Mouse (Mus musculus) bone marrow, adult 2 months (tissue): ENCODE measurements around the gene Ptk6. TPM values are rescaled to one million over a fixed set of nuclear protein-coding genes. Genes with fewer than 3 reads are reported as not detected.
"Not testable (repeated sequence)": the region's sequence is repeated elsewhere in the genome, so short reads cannot be mapped to it uniquely, and the experiment has no call there.

Source experiments
- H3K27ac ChIP-seq: fragments of 200-500 bp; 2 replicates; pipeline ENCODE4 v1.5.1; 2012; ENCODE audit warnings: low read depth, mild to moderate bottlenecking, control low read depth, inconsistent platforms, low read length; ENCODE audit not compliant: control insufficient read depth, poor library complexity, insufficient read depth
- H3K4me1 ChIP-seq: fragments of 200-500 bp; 2 replicates; pipeline ENCODE4 v1.6.1; 2011; ENCODE audit warnings: low read length; ENCODE audit not compliant: control insufficient read depth, insufficient read depth
- H3K4me3 ChIP-seq: fragments of 200-500 bp; replicated peaks from 2 replicates; pipeline ENCODE3; 2011; ENCODE audit warnings: mild to moderate bottlenecking, low read depth, low read length, control low read depth; ENCODE audit not compliant: control insufficient read depth
- CTCF ChIP-seq: fragments of 200-500 bp; IDR thresholded peaks from 2 replicates; pipeline ENCODE4 v1.5.1; 2011; ENCODE audit warnings: low read length, control low read depth; ENCODE audit not compliant: control insufficient read depth, insufficient read depth
- POLR2A ChIP-seq: fragments of 200-500 bp; IDR thresholded peaks from 2 replicates; pipeline ENCODE4 v1.6.1; 2011; ENCODE audit warnings: low read depth, mild to moderate bottlenecking, control low read depth, low read length, borderline replicate concordance; ENCODE audit not compliant: control insufficient read depth
- WGBS: fragments of 180-500 bp; shearing (Covaris S2); methylation state at CpG from one replicate; pipeline ENCODE4 v1.1.7; 2018; 5-methylcytosine and 5-hydroxymethylcytosine counted together
- polyA plus RNA-seq: library from polyadenylated mRNA; stranded (reverse); fragments of >200 nt; gene quantifications from 2 replicates; pipeline ENCODE4 v1.2.4, GENCODE M21; 2011; ENCODE audit warnings: low replicate concordance; ENCODE audit not compliant: missing spikeins, insufficient read depth, insufficient read length

Ptk6 gene
- polyA plus RNA-seq, 1 experiment, result not detected

GRCm38 (mm10) chr2:181212389-181213020 lies 9.9 kb upstream of the Ptk6 start:
- 3% methylated on average over 34 of the region's 34 CpGs for WGBS
- H3K4me1 ChIP-seq, result no peaks in the 10 kb centered on the region
- TF ChIP-seq POLR2A (peak; percentile 13; the same call in 1 of the 2 replicates), CTCF (no peak)

GRCm38 (mm10) chr2:181206118-181206517 lies 3.5 kb upstream of the Ptk6 start:
- Histone ChIP-seq H3K4me3 (no peak overlapping the region), H3K4me1 (peaks cover 2% of the 10 kb centered on the region), H3K27ac (peak overlapping the region; percentile 59)
- TF ChIP-seq CTCF (no peak), POLR2A (0 out of 2 replicates have a peak, but pooled peaks have one; percentile 20)
- 71% methylated on average over 9 of the region's 9 CpGs for WGBS

More at GRCm38 (mm10) chr2:181212389-181213020, 9.9 kb upstream of the Ptk6 start:
- Histone ChIP-seq H3K4me3 (peak overlapping the region; percentile 29), H3K27ac (no peak overlapping the region)

GRCm38 (mm10) chr2:181205678-181206077 lies 3.1 kb upstream of the Ptk6 start:
- 77% methylated on average over 5 of the region's 5 CpGs for WGBS
- TF ChIP-seq CTCF (no peak), POLR2A (no peak)
- Histone ChIP-seq H3K4me3 (no peak overlapping the region), H3K4me1 (peaks cover 2% of the 10 kb centered on the region), H3K27ac (peak overlapping the region; percentile 59)

GRCm38 (mm10) chr2:181202886-181203285 lies 297 bp upstream of the Ptk6 start:
- TF ChIP-seq CTCF (no peak), POLR2A (no peak)
- Histone ChIP-seq H3K27ac (no peak overlapping the region), H3K4me1 (peaks cover 2% of the 10 kb centered on the region), H3K4me3 (no peak overlapping the region)
- WGBS, result 65% methylated on average over 6 of the region's 6 CpGs

- H3K27ac ChIP-seq, result no peak overlapping the region
- H3K4me1 ChIP-seq, result peaks cover 2% of the 10 kb centered on the region
- 65% methylated on average over 3 of the region's 3 CpGs for WGBS
- H3K4me3 ChIP-seq, result no peak overlapping the region
- no peak for TF ChIP-seq POLR2A
These were observed 983 bp downstream of the Ptk6 start for GRCm38 (mm10) chr2:181201606-181202005.

- H3K4me3 ChIP-seq, result no peak overlapping the region
- whole genome bisulfite sequencing, result 75% methylated on average over 4 of the region's 4 CpGs
- H3K4me1 ChIP-seq, result peaks cover 1% of the 10 kb centered on the region; the same call in 1 of the 2 replicates
- H3K27ac ChIP-seq, result no peak overlapping the region
- TF ChIP-seq CTCF, result no peak
- TF ChIP-seq POLR2A, result no peak
These were observed 5.8 kb downstream of the Ptk6 start for GRCm38 (mm10) chr2:181196628-181197300.

GRCm38 (mm10) chr2:181193044-181193443 lies 9.5 kb downstream of the Ptk6 start:
- TF ChIP-seq POLR2A, result no peak
- no peak for TF ChIP-seq CTCF
- Histone ChIP-seq H3K4me3 (no peak overlapping the region), H3K4me1 (peaks cover 1% of the 10 kb centered on the region; the same call in 1 of the 2 replicates), H3K27ac (no peak overlapping the region)
- WGBS, result 12% methylated on average over 3 of the region's 3 CpGs

- 85% methylated on average over 4 of the region's 4 CpGs for WGBS
- Histone ChIP-seq H3K4me1 (peaks cover 1% of the 10 kb centered on the region; the same call in 1 of the 2 replicates), H3K4me3 (no peak overlapping the region), H3K27ac (no peak overlapping the region)
- no peak for TF ChIP-seq CTCF
- TF ChIP-seq POLR2A, result no peak
These were observed 10.7 kb downstream of the Ptk6 start for GRCm38 (mm10) chr2:181191936-181192335.

GRCm38 (mm10) chr2:181191385-181191784 lies 11.2 kb downstream of the Ptk6 start:
- not testable (repeated sequence) for H3K4me1 ChIP-seq, H3K4me3 ChIP-seq, H3K27ac ChIP-seq
- 74% methylated on average over 4 of the region's 4 CpGs for WGBS
